Mouse (Mus musculus): ENCODE data around the gene Lipn.

Lipn gene

GRCm38 (mm10) chr19:34066779-34067472 is at the start of gene Lipn:
Gene Lipn, plus strand, starts transcription at chr19:34067358.
- no peak for DNase-seq (ENCODE audit: low spot score in 2 of 2)

- DNase-seq (ENCODE audit: low spot score in 2 of 2), result no peak
Measured at GRCm38 (mm10) chr19:34021440-34022172, 45.6 kb upstream of the Lipn start.

- DNase-seq (ENCODE audit: low spot score in 2 of 2), result peak in 1 of 2 experiments; percentile 6
Measured at GRCm38 (mm10) chr19:34022759-34023158, 44.4 kb upstream of the Lipn start.

- no peak for DNase-seq (ENCODE audit: low spot score in 2 of 2)
Measured at GRCm38 (mm10) chr19:34039731-34040130, 27.4 kb upstream of the Lipn start.

- DNase-seq (ENCODE audit: low spot score in 2 of 2), result no peak
Measured at GRCm38 (mm10) chr19:34043008-34043407, 24.1 kb upstream of the Lipn start.

- no peak for DNase-seq (ENCODE audit: low spot score in 2 of 2)
Measured at GRCm38 (mm10) chr19:34049371-34050039, 17.7 kb upstream of the Lipn start.

- no peak for DNase-seq (ENCODE audit: low spot score in 2 of 2)
Measured at GRCm38 (mm10) chr19:34051502-34051901, 15.7 kb upstream of the Lipn start.

GRCm38 (mm10) chr19:34063547-34063946 is 3.6 kb upstream of the Lipn start:
- DNase-seq (ENCODE audit: low spot score in 2 of 2), result no peak

- no peak for DNase-seq (ENCODE audit: low spot score in 2 of 2)
Measured at GRCm38 (mm10) chr19:34064059-34064458, 3.1 kb upstream of the Lipn start.

- DNase-seq (ENCODE audit: low spot score in 2 of 2), result no peak
Measured at GRCm38 (mm10) chr19:34074239-34074638, 7.1 kb downstream of the Lipn start.

GRCm38 (mm10) chr19:34078130-34078529 is 11.0 kb downstream of the Lipn start:
- no peak for DNase-seq (ENCODE audit: low spot score in 2 of 2)

GRCm38 (mm10) chr19:34089011-34089680 is 22.0 kb downstream of the Lipn start:
- no peak for DNase-seq (ENCODE audit: low spot score in 2 of 2)

GRCm38 (mm10) chr19:34095381-34095780 is 28.2 kb downstream of the Lipn start:
- DNase-seq (ENCODE audit: low spot score in 2 of 2), result no peak

GRCm38 (mm10) chr19:34096228-34096627 is 29.1 kb downstream of the Lipn start:
- DNase-seq (ENCODE audit: low spot score in 2 of 2), result no peak

- DNase-seq (ENCODE audit: low spot score in 2 of 2), result no peak
Measured at GRCm38 (mm10) chr19:34100633-34101032, 33.5 kb downstream of the Lipn start, which contains the start of gene Lipm. Gene Lipm, plus strand, starts transcription at chr19:34100933.

- DNase-seq (ENCODE audit: low spot score in 2 of 2), result no peak
Measured at GRCm38 (mm10) chr19:34101888-34102287, 34.7 kb downstream of the Lipn start.

- no peak for DNase-seq (ENCODE audit: low spot score in 2 of 2)
Measured at GRCm38 (mm10) chr19:34104841-34105240, 37.7 kb downstream of the Lipn start.

GRCm38 (mm10) chr19:34119102-34119501 is 51.9 kb downstream of the Lipn start:
- DNase-seq (ENCODE audit: low spot score in 2 of 2), result no peak

- DNase-seq (ENCODE audit: low spot score in 2 of 2), result no peak
Measured at GRCm38 (mm10) chr19:34119653-34120052, 52.5 kb downstream of the Lipn start.

GRCm38 (mm10) chr19:34120107-34120731 is 53.1 kb downstream of the Lipn start:
- DNase-seq (ENCODE audit: low spot score in 2 of 2), result no peak
